Mouse (Mus musculus) MEL (cell line): ENCODE data around the gene Ppp1r15b. TPM values are rescaled to one million over a fixed set of nuclear protein-coding genes. Genes with fewer than 3 reads are reported as not detected.

Source experiments
- DNase-seq: peaks from one replicate; pipeline ENCODE4 v3.0.0; 2011; ENCODE audit warnings: low read depth, low spot score
- H3K27ac ChIP-seq: 2 replicates; pipeline ENCODE4 v1.5.1; 2012; ENCODE audit warnings: low read depth, mild to moderate bottlenecking, control low read depth, low read length, moderate library complexity; ENCODE audit not compliant: control insufficient read depth
- H3K27me3 ChIP-seq, 2 experiments: fragments of 150-350 bp in 1 of 2; sonication (generic) in 1 of 2; 2 replicates each; pipeline ENCODE4 v1.6.1; 2012; ENCODE audit warnings: low read length in 2 of 2, mild to moderate bottlenecking in 2 of 2, improper control_type of control experiment in 1 of 2, moderate library complexity in 1 of 2; ENCODE audit not compliant: insufficient read depth in 2 of 2, control insufficient read depth in 1 of 2
- H3K36me3 ChIP-seq, 2 experiments: 2 replicates each; pipeline ENCODE4 v1.6.1; 2012 to 2014; ENCODE audit warnings: low read length in 2 of 2, improper control_type of control experiment in 1 of 2, inconsistent platforms in 1 of 2, mild to moderate bottlenecking in 1 of 2; ENCODE audit not compliant: insufficient read depth in 2 of 2, control insufficient read depth in 1 of 2
- H3K4me1 ChIP-seq, 2 experiments: fragments of 150-350 bp in 1 of 2; sonication (generic) in 1 of 2; 2 replicates each; pipeline ENCODE4 v1.6.1; 2012; ENCODE audit warnings: low read length in 2 of 2, improper control_type of control experiment in 1 of 2, mild to moderate bottlenecking in 1 of 2; ENCODE audit not compliant: insufficient read depth in 2 of 2, control insufficient read depth in 1 of 2
- H3K4me3 ChIP-seq, 2 experiments: fragments of 150-350 bp in 1 of 2; sonication (generic) in 1 of 2; 2 replicates each; pipeline ENCODE4 v1.5.1; 2012; ENCODE audit warnings: low read depth in 2 of 2, low read length in 2 of 2, mild to moderate bottlenecking in 2 of 2, moderate library complexity in 2 of 2, control low read depth in 1 of 2, improper control_type of control experiment in 1 of 2; ENCODE audit not compliant: control insufficient read depth in 1 of 2, insufficient read depth in 1 of 2
- H3K79me2 ChIP-seq: 2 replicates; pipeline ENCODE4 v1.6.1; 2012; ENCODE audit warnings: mild to moderate bottlenecking, low read length, moderate library complexity; ENCODE audit not compliant: control insufficient read depth, poor library complexity, insufficient read depth
- H3K9ac ChIP-seq: 2 replicates; pipeline ENCODE4 v1.6.1; 2012; ENCODE audit warnings: low read depth, mild to moderate bottlenecking, control low read depth, low read length, moderate library complexity; ENCODE audit not compliant: control insufficient read depth, poor library complexity, severe bottlenecking
- H3K9me3 ChIP-seq: fragments of 150-350 bp; sonication (generic); replicated peaks from 2 replicates; pipeline ENCODE4 v1.6.1; 2012; ENCODE audit warnings: mild to moderate bottlenecking, low read length, improper control_type of control experiment, moderate library complexity; ENCODE audit not compliant: insufficient read depth
- CTCF ChIP-seq, 3 experiments: IDR thresholded peaks in 2 of 3; conservative IDR thresholded peaks in 1 of 3; 2 replicates each; pipeline ENCODE4 v1.5.1; 2011 to 2012; ENCODE audit warnings: low read length in 3 of 3, low read depth in 2 of 3, mild to moderate bottlenecking in 2 of 3, improper control_type of control experiment in 1 of 3, inconsistent platforms in 1 of 3, mixed read lengths in 1 of 3, moderate library complexity in 1 of 3; ENCODE audit not compliant: control insufficient read depth in 1 of 3, insufficient read depth in 1 of 3, poor library complexity in 1 of 3, severe bottlenecking in 1 of 3
- ELF1 ChIP-seq: IDR thresholded peaks from 2 replicates; pipeline ENCODE4 v1.6.1; 2014; ENCODE audit warnings: low read depth, mild to moderate bottlenecking, inconsistent platforms, low read length, improper control_type of control experiment, moderate library complexity
- EP300 ChIP-seq, 2 experiments: IDR thresholded peaks; 2 replicates each; pipeline ENCODE4 v1.6.1; 2011; ENCODE audit warnings: improper control_type of control experiment in 2 of 2, low read length in 2 of 2, low read depth in 1 of 2, mild to moderate bottlenecking in 1 of 2
- ETS1 ChIP-seq: IDR thresholded peaks from 2 replicates; pipeline ENCODE4 v1.6.1; 2012; ENCODE audit warnings: low read depth, mild to moderate bottlenecking, inconsistent platforms, low read length, improper control_type of control experiment, moderate library complexity
- GABPA ChIP-seq: IDR thresholded peaks from 2 replicates; pipeline ENCODE4 v1.6.1; 2012; ENCODE audit warnings: low read depth, mild to moderate bottlenecking, inconsistent platforms, low read length, improper control_type of control experiment, moderate library complexity
- MAZ ChIP-seq: IDR thresholded peaks from 2 replicates; pipeline ENCODE4 v1.6.1; 2012; ENCODE audit warnings: low read depth, mild to moderate bottlenecking, inconsistent platforms, low read length, improper control_type of control experiment
- MXI1 ChIP-seq: IDR thresholded peaks from 2 replicates; pipeline ENCODE4 v1.6.1; 2011; ENCODE audit warnings: mild to moderate bottlenecking, low read depth, low read length, improper control_type of control experiment
- MYB ChIP-seq: IDR thresholded peaks from 2 replicates; pipeline ENCODE4 v1.6.1; 2011; ENCODE audit warnings: mild to moderate bottlenecking, low read depth, low read length, improper control_type of control experiment
- NELFE ChIP-seq: IDR thresholded peaks from 2 replicates; pipeline ENCODE4 v1.6.1; 2011; ENCODE audit warnings: low read depth, low read length, improper control_type of control experiment
- NRF1 ChIP-seq: IDR thresholded peaks from 2 replicates; pipeline ENCODE4 v1.6.1; 2014; ENCODE audit warnings: low read depth, mild to moderate bottlenecking, inconsistent platforms, low read length, improper control_type of control experiment, moderate library complexity; ENCODE audit not compliant: poor library complexity, insufficient read depth, severe bottlenecking
- POLR2A ChIP-seq, 2 experiments: IDR thresholded peaks; 2 replicates each; pipeline ENCODE4 v1.6.1; 2011 to 2012; ENCODE audit warnings: low read length in 2 of 2, mild to moderate bottlenecking in 2 of 2, control low read depth in 1 of 2, improper control_type of control experiment in 1 of 2, low read depth in 1 of 2, moderate library complexity in 1 of 2; ENCODE audit not compliant: control insufficient read depth in 1 of 2, insufficient read depth in 1 of 2, poor library complexity in 1 of 2
- POLR2AphosphoS2 ChIP-seq: IDR thresholded peaks from 2 replicates; pipeline ENCODE4 v1.6.1; 2011; ENCODE audit warnings: low read length, improper control_type of control experiment
- POLR2AphosphoS5 ChIP-seq: IDR thresholded peaks from 2 replicates; pipeline ENCODE4 v1.6.1; 2012; ENCODE audit warnings: low read depth, borderline replicate concordance, mild to moderate bottlenecking, inconsistent platforms, low read length, moderate library complexity, mixed read lengths
- RAD21 ChIP-seq: IDR thresholded peaks from 2 replicates; pipeline ENCODE4 v1.6.1; 2011; ENCODE audit warnings: mild to moderate bottlenecking, low read depth, low read length, improper control_type of control experiment
- RCOR1 ChIP-seq: IDR thresholded peaks from 2 replicates; pipeline ENCODE4 v1.6.1; 2012; ENCODE audit warnings: low read depth, mild to moderate bottlenecking, inconsistent platforms, low read length, improper control_type of control experiment
- SMC3 ChIP-seq: IDR thresholded peaks from 2 replicates; pipeline ENCODE4 v1.6.1; 2011; ENCODE audit warnings: low read depth, low read length, improper control_type of control experiment
- TCF12 ChIP-seq: IDR thresholded peaks from 2 replicates; pipeline ENCODE4 v1.6.1; 2014; ENCODE audit warnings: low read depth, mild to moderate bottlenecking, inconsistent platforms, low read length, improper control_type of control experiment, moderate library complexity
- UBTF ChIP-seq: IDR thresholded peaks from 2 replicates; pipeline ENCODE4 v1.6.1; 2012; ENCODE audit warnings: low read depth, mild to moderate bottlenecking, inconsistent platforms, low read length, improper control_type of control experiment, moderate library complexity, borderline replicate concordance; ENCODE audit not compliant: insufficient read depth
- USF1 ChIP-seq: IDR thresholded peaks from 2 replicates; pipeline ENCODE4 v1.6.1; 2014; ENCODE audit warnings: low read depth, mild to moderate bottlenecking, inconsistent platforms, low read length, improper control_type of control experiment, moderate library complexity
- USF2 ChIP-seq, 2 experiments: IDR thresholded peaks; 2 replicates each; pipeline ENCODE4 v1.6.1; 2011 to 2012; ENCODE audit warnings: improper control_type of control experiment in 2 of 2, low read length in 2 of 2, borderline replicate concordance in 1 of 2, inconsistent platforms in 1 of 2, low read depth in 1 of 2, mild to moderate bottlenecking in 1 of 2; ENCODE audit not compliant: insufficient read depth in 1 of 2
- ZC3H11A ChIP-seq: IDR thresholded peaks from 2 replicates; pipeline ENCODE4 v1.6.1; 2012; ENCODE audit warnings: low read depth, mild to moderate bottlenecking, inconsistent platforms, low read length, improper control_type of control experiment
- ZKSCAN1 ChIP-seq: IDR thresholded peaks from 2 replicates; pipeline ENCODE4 v1.6.1; 2012; ENCODE audit warnings: low read depth, mild to moderate bottlenecking, inconsistent platforms, low read length, improper control_type of control experiment, moderate library complexity
- ZNF384 ChIP-seq: IDR thresholded peaks from 2 replicates; pipeline ENCODE4 v1.6.1; 2012; ENCODE audit warnings: low read depth, mild to moderate bottlenecking, inconsistent platforms, low read length, improper control_type of control experiment
- polyA plus RNA-seq, 2 experiments: library from polyadenylated mRNA; stranded (reverse) in 1 of 2; unstranded in 1 of 2; fragments of >175 nt in 1 of 2; fragments of >200 nt in 1 of 2; gene quantifications; 2 replicates each; pipeline versions ENCODE4 v1.2.1 to v1.2.4; 2012; ENCODE audit warnings: low replicate concordance in 2 of 2, low read depth in 1 of 2; ENCODE audit not compliant: insufficient read length in 2 of 2, insufficient read depth in 1 of 2, missing spikeins in 1 of 2
- total RNA-seq: library from RNA; depleted of rRNA; stranded (reverse); fragments of 300-350 nt; gene quantifications from 2 replicates; pipeline ENCODE4 v1.2.3, GENCODE M21; 2012

Ppp1r15b gene
- total and polyA plus RNA-seq, 3 experiments = 53.1 to 56.3 TPM; not detected in 1

GRCm38 (mm10) chr1:133086804-133087203 lies 44.1 kb upstream of the Ppp1r15b start:
- TF ChIP-seq ZC3H11A (no peak), ETS1 (no peak), UBTF (no peak)
- TF ChIP-seq, all 39 proteins: peak for 0
- H3K27me3 ChIP-seq = no peaks in the 10 kb centered on the region
- H3K4me3 ChIP-seq = no peak overlapping the region
- no peaks in the 10 kb centered on the region for H3K9me3 ChIP-seq
- peaks cover 9 to 24% of the 10 kb centered on the region in 2 experiments; a peak in 3 of 4 replicates for H3K4me1 ChIP-seq
- no peaks in the 10 kb centered on the region for H3K79me2 ChIP-seq
- peaks cover 0 to 19% of the 10 kb centered on the region in 2 experiments; a peak in 2 of 4 replicates for H3K36me3 ChIP-seq
- no peak for DNase-seq
- H3K27ac ChIP-seq = no peak overlapping the region
- H3K9ac ChIP-seq = no peak overlapping the region

- no peak overlapping the region for H3K27ac ChIP-seq
- peak; percentile 85 to 89 (median 85) for TF ChIP-seq CTCF (IDR thresholded peaks at IDR 0.05 in 2 of 3, conservative IDR thresholded peaks at IDR 0.05 in 1 of 3; ENCODE audit: control insufficient read depth in 1 of 3, insufficient read depth in 1 of 3, low read depth in 2 of 3, low read length in 3 of 3, poor library complexity in 1 of 3, severe bottlenecking in 1 of 3)
- TF ChIP-seq SMC3 = peak; percentile 79
- TF ChIP-seq MXI1 = no peak
- peak; percentile 56 for TF ChIP-seq ZC3H11A
- TF ChIP-seq RAD21 = peak; percentile 69
- TF ChIP-seq, all 39 proteins: peak for 4
- Histone ChIP-seq H3K9ac (no peak overlapping the region), H3K36me3 (peaks cover 0 to 19% of the 10 kb centered on the region in 2 experiments; a peak in 2 of 4 replicates), H3K4me3 (no peak overlapping the region), H3K79me2 (no peaks in the 10 kb centered on the region), H3K27me3 (no peaks in the 10 kb centered on the region), H3K4me1 (peaks cover 9 to 24% of the 10 kb centered on the region in 2 experiments; a peak in 3 of 4 replicates), H3K9me3 (no peaks in the 10 kb centered on the region)
- DNase-seq = peak; percentile 63
Observed at GRCm38 (mm10) chr1:133087206-133087905, 43.6 kb upstream of the Ppp1r15b start.

GRCm38 (mm10) chr1:133088196-133088595 lies 42.7 kb upstream of the Ppp1r15b start:
- Histone ChIP-seq H3K9me3 (no peaks in the 10 kb centered on the region), H3K4me1 (peaks cover 9 to 18% of the 10 kb centered on the region in 2 experiments; a peak in 3 of 4 replicates), H3K9ac (no peak overlapping the region), H3K4me3 (no peak overlapping the region), H3K27ac (no peak overlapping the region), H3K27me3 (no peaks in the 10 kb centered on the region), H3K36me3 (peaks cover 0 to 17% of the 10 kb centered on the region in 2 experiments; a peak in 2 of 4 replicates), H3K79me2 (no peaks in the 10 kb centered on the region)
- TF ChIP-seq USF2 (IDR thresholded peaks at IDR 0.05; ENCODE audit: borderline replicate concordance in 1 of 2, insufficient read depth in 1 of 2, low read depth in 1 of 2, low read length in 2 of 2) (no peak), ZKSCAN1 (no peak), POLR2AphosphoS2 (no peak), ZC3H11A (no peak), POLR2AphosphoS5 (no peak), NRF1 (no peak), ZNF384 (no peak), GABPA (no peak), USF1 (no peak), SMC3 (no peak), UBTF (no peak), TCF12 (no peak), MAZ (no peak), MYB (no peak), CTCF (IDR thresholded peaks at IDR 0.05 in 2 of 3, conservative IDR thresholded peaks at IDR 0.05 in 1 of 3; ENCODE audit: control insufficient read depth in 1 of 3, insufficient read depth in 1 of 3, low read depth in 2 of 3, low read length in 3 of 3, poor library complexity in 1 of 3, severe bottlenecking in 1 of 3) (no peak), EP300 (IDR thresholded peaks at IDR 0.05; ENCODE audit: low read depth in 1 of 2, low read length in 2 of 2) (no peak), POLR2A (IDR thresholded peaks at IDR 0.05; ENCODE audit: control insufficient read depth in 1 of 2, insufficient read depth in 1 of 2, low read depth in 1 of 2, low read length in 2 of 2, poor library complexity in 1 of 2) (no peak), ELF1 (no peak), NELFE (no peak), RCOR1 (no peak)
- no peak for DNase-seq
